Mouse (Mus musculus) intestine, embryonic 16.5 days (tissue): ENCODE results near the gene Elavl1. TPM values are rescaled to one million over a fixed set of nuclear protein-coding genes. Genes with fewer than 3 reads are reported as not detected.
"Not testable (repeated sequence)": the region's sequence is repeated elsewhere in the genome, so short reads cannot be mapped to it uniquely, and the experiment has no call there.

ENCODE experiments used
- ATAC-seq: fragments of 200-750 bp; cut with Nextera tagmentation; 2 replicates; pipeline ENCODE4 v1.8.0; 2017; ENCODE audit warnings: moderate TSS enrichment, moderate library complexity
- H3K27ac ChIP-seq: fragments of 300-500 bp; sonication (generic); 2 replicates; pipeline ENCODE4 v1.5.1; 2014; ENCODE audit warnings: mild to moderate bottlenecking, low read length
- H3K27me3 ChIP-seq: fragments of 300-500 bp; sonication (generic); replicated peaks from 2 replicates; pipeline ENCODE4 v1.6.1; 2014; ENCODE audit warnings: low read length, control low read depth, mixed read lengths; ENCODE audit not compliant: control insufficient read depth, insufficient read depth
- H3K36me3 ChIP-seq: fragments of 300-500 bp; sonication (generic); 2 replicates; pipeline ENCODE4 v1.6.1; 2014; ENCODE audit warnings: low read length, control low read depth; ENCODE audit not compliant: control insufficient read depth, insufficient read depth
- H3K4me1 ChIP-seq: fragments of 300-500 bp; sonication (generic); 2 replicates; pipeline ENCODE4 v1.6.1; 2014; ENCODE audit warnings: low read length, control low read depth, mixed read lengths; ENCODE audit not compliant: control insufficient read depth, insufficient read depth
- H3K4me2 ChIP-seq: fragments of 300-500 bp; sonication (generic); 2 replicates; pipeline ENCODE4 v1.6.1; 2014; ENCODE audit warnings: low read depth, low read length, control low read depth
- H3K4me3 ChIP-seq: fragments of 300-500 bp; sonication (generic); 2 replicates; pipeline ENCODE4 v1.5.1; 2014; ENCODE audit warnings: mild to moderate bottlenecking, low read length
- H3K9ac ChIP-seq: fragments of 300-500 bp; sonication (generic); 2 replicates; pipeline ENCODE4 v1.6.1; 2014; ENCODE audit warnings: low read depth, low read length
- H3K9me3 ChIP-seq: fragments of 300-500 bp; sonication (generic); 2 replicates; pipeline ENCODE4 v1.6.1; 2016; ENCODE audit warnings: low read length, control low read depth; ENCODE audit not compliant: control insufficient read depth
- WGBS: fragments of 180-500 bp; shearing (Covaris S2); extraction: QIAGEN DNeasy Blood & Tissue Kit; methylation state at CpG from one replicate; pipeline ENCODE4 v1.1.7; 2014; 5-methylcytosine and 5-hydroxymethylcytosine counted together
- polyA plus RNA-seq: library from polyadenylated mRNA; unstranded; fragments of >200 nt; fragmentation: Nextera tagmentation; extraction: Ambion mirVana; gene quantifications from 2 replicates; pipeline ENCODE4 v1.2.1, GENCODE M21; 2015

Gene Elavl1
- polyA plus RNA-seq, 1 experiment from 2014 or later: 177 TPM

DNA sequence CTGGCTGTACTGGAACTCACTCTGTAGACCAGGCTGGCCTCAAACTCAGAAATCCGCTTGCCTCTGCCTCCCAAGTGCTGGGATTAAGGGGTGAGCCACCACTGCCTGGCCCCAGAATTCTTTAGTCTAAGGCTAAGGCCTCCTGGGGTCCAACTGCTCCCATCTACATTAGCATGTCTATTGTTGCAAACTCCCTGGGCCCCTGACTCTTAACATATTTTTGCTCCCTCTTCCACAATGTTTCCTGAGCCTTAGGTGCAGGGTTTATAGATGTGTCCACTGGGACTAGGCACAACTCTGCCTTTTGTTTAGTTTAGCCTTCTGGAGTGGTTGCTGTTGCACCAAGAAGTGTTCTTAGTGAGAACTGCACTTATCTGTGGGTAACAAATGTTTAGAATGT, 29.3 kb upstream of the Elavl1 start:
- H3K36me3 ChIP-seq: peaks cover 6% of the 10 kb centered on the region
- no peak overlapping the region for H3K4me3 ChIP-seq
- no peaks in the 10 kb centered on the region for H3K27me3 ChIP-seq
- H3K9me3 ChIP-seq: no peaks in the 10 kb centered on the region
- H3K4me2 ChIP-seq: no peak overlapping the region
- no peak for ATAC-seq
- H3K4me1 ChIP-seq: no peaks in the 10 kb centered on the region
- WGBS: 89% methylated on average over 1 of the region's 1 CpGs
- H3K27ac ChIP-seq: no peak overlapping the region
- no peak overlapping the region for H3K9ac ChIP-seq

DNA sequence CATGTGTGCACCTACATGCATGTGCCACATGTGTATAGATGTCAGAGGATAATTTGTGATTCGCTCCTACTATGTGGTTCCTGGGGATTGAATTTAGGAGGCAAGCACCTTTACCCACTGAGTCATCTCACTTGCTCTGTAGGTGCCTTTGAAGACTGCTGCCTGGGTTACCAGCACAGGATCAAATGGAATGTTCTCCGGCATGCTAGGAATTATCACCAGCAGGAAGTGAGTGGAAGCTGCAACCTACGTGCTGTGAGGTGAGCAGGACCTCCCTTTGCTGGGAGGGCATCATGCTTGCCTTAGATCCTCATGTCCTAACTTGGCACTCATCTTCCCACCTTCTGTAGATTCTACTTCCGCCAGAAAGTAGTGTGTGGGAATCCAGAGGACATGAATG, 28.5 kb upstream of the Elavl1 start:
- Histone ChIP-seq H3K4me2 (no peak overlapping the region), H3K9me3 (no peaks in the 10 kb centered on the region), H3K27me3 (no peaks in the 10 kb centered on the region), H3K36me3 (peaks cover 6% of the 10 kb centered on the region), H3K27ac (no peak overlapping the region), H3K4me3 (no peak overlapping the region), H3K9ac (no peak overlapping the region), H3K4me1 (no peaks in the 10 kb centered on the region)
- ATAC-seq: no peak
- 80% methylated on average over 4 of the region's 4 CpGs for WGBS

- H3K4me3 ChIP-seq, H3K9ac ChIP-seq, H3K4me2 ChIP-seq, H3K4me1 ChIP-seq, H3K27me3 ChIP-seq, H3K27ac ChIP-seq, ATAC-seq, H3K36me3 ChIP-seq, H3K9me3 ChIP-seq: not testable (repeated sequence)
- 84% methylated on average over 6 of the region's 6 CpGs for WGBS
Measured at GRCm38 (mm10) chr8:4352562-4352961, 27.3 kb upstream of the Elavl1 start.

GRCm38 (mm10) chr8:4350618-4351017, 25.4 kb upstream of the Elavl1 start:
- H3K9ac ChIP-seq: peak overlapping the region; percentile 52

GRCm38 (mm10) chr8:4349335-4349734, 24.1 kb upstream of the Elavl1 start:
- ATAC-seq: peak; percentile 68
- Histone ChIP-seq H3K4me3 (peak overlapping the region; percentile 32), H3K4me1 (peaks cover 10% of the 10 kb centered on the region), H3K27ac (peak overlapping the region; percentile 85; the same call in 1 of the 2 replicates), H3K9ac (0 out of 2 replicates have a peak overlapping the region, but pooled peaks have one; percentile 5), H3K4me2 (peak overlapping the region; percentile 42), H3K27me3 (no peaks in the 10 kb centered on the region), H3K36me3 (peaks cover 6% of the 10 kb centered on the region), H3K9me3 (no peaks in the 10 kb centered on the region)
- 64% methylated on average over 1 of the region's 1 CpGs for WGBS

More at GRCm38 (mm10) chr8:4350618-4351017, 25.4 kb upstream of the Elavl1 start:
- Histone ChIP-seq H3K36me3 (peaks cover 6% of the 10 kb centered on the region), H3K27ac (peak overlapping the region; percentile 85), H3K27me3 (no peaks in the 10 kb centered on the region), H3K4me1 (peaks cover 10% of the 10 kb centered on the region), H3K9me3 (no peaks in the 10 kb centered on the region), H3K4me2 (peak overlapping the region; percentile 42), H3K4me3 (peak overlapping the region; percentile 32)
- peak; percentile 91 for ATAC-seq
- 70% methylated on average over 3 of the region's 3 CpGs for WGBS

DNA sequence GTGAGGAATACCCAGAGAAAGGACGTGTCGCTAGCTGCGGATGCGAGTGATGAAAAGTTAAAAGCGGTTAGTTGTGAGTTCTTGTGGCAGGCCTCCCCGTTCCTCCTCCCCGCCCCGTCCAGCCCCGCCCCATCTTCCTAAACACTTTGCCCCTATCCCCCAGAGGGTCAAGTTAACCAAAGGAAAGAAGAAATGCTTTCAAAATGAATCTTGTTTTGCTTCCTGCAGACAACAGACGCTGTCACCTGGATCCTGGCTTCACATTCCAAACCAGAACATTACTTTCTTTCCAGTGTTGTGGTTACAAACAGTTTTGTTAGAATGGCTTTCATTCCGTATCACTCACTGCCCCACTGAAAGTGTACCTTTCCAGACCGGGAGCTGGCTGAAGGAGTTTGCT, 23.1 kb upstream of the Elavl1 start:
- Histone ChIP-seq H3K27me3 (no peaks in the 10 kb centered on the region), H3K9ac (no peak overlapping the region), H3K4me2 (0 out of 2 replicates have a peak overlapping the region, but pooled peaks have one; percentile 25), H3K4me1 (peaks cover 10% of the 10 kb centered on the region), H3K4me3 (no peak overlapping the region), H3K9me3 (no peaks in the 10 kb centered on the region), H3K27ac (no peak overlapping the region), H3K36me3 (no peaks in the 10 kb centered on the region)
- 30% methylated on average over 12 of the region's 12 CpGs for WGBS
- no peak for ATAC-seq

GRCm38 (mm10) chr8:4347661-4348060, 22.4 kb upstream of the Elavl1 start:
- no peaks in the 10 kb centered on the region for H3K9me3 ChIP-seq
- 55% methylated on average over 7 of the region's 7 CpGs for WGBS
- 0 out of 2 replicates have a peak overlapping the region, but pooled peaks have one; percentile 25 for H3K4me2 ChIP-seq
- peaks cover 10% of the 10 kb centered on the region for H3K4me1 ChIP-seq
- no peaks in the 10 kb centered on the region for H3K27me3 ChIP-seq
- no peak overlapping the region for H3K27ac ChIP-seq
- no peak overlapping the region for H3K4me3 ChIP-seq
- ATAC-seq: no peak
- no peak overlapping the region for H3K9ac ChIP-seq
- H3K36me3 ChIP-seq: no peaks in the 10 kb centered on the region

DNA sequence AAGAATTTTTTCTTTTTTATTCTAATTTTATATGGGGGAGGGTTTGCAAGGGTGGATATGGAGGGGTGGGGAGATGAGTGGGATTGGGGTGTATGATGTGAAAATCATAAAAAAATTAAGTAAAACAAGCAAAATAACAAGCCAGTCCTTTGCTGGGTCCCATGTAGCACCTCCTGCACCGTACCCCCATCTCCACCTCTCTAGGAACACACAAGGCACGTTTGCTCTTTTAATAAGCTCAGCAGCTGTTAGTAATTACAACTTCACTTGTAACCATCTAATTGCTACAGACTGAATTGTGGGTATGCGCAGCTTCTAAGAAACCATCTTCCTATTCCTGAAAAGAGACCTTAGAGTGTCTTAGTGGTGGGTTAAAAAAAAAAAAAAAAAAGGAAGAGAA, 15.0 kb upstream of the Elavl1 start:
- no peak overlapping the region for H3K27ac ChIP-seq
- H3K36me3 ChIP-seq: 0 out of 2 replicates have a peak, but pooled peaks cover 3% of the 10 kb centered on the region
- no peaks in the 10 kb centered on the region for H3K27me3 ChIP-seq
- no peak overlapping the region for H3K4me2 ChIP-seq
- H3K4me3 ChIP-seq: no peak overlapping the region
- H3K9me3 ChIP-seq: no peaks in the 10 kb centered on the region
- 89% methylated on average over 3 of the region's 3 CpGs for WGBS
- no peak for ATAC-seq
- no peaks in the 10 kb centered on the region for H3K4me1 ChIP-seq
- H3K9ac ChIP-seq: no peak overlapping the region

- Histone ChIP-seq H3K4me3 (no peak overlapping the region), H3K9ac (no peak overlapping the region), H3K4me2 (no peak overlapping the region), H3K9me3 (no peaks in the 10 kb centered on the region), H3K27me3 (no peaks in the 10 kb centered on the region), H3K4me1 (no peaks in the 10 kb centered on the region), H3K27ac (no peak overlapping the region), H3K36me3 (peaks cover 8% of the 10 kb centered on the region; the same call in 1 of the 2 replicates)
- WGBS: 80% methylated on average over 2 of the region's 2 CpGs
- no peak for ATAC-seq
Measured at GRCm38 (mm10) chr8:4335678-4336077, 10.5 kb upstream of the Elavl1 start.

DNA sequence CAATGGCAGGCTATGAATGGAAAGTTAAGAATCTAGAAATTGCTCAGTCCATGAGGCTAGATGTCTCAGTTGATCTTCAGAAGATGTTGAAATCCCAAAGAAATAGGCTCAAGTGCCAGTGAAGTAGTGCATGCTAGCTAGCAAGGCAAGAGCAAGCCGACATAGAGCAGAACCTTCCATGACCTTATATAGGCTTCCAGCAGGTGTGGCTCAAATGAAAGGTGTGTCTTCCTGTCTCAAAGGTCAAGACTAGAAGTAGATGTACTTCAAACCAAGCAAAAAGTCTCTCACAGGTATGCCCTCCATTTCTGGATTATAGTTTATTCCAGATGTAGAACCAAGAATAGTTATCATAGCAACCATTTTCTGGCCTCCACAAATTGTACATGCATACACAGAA, 8.8 kb upstream of the Elavl1 start:
- Histone ChIP-seq H3K27me3 (no peaks in the 10 kb centered on the region), H3K27ac (no peak overlapping the region), H3K36me3 (peaks cover 11% of the 10 kb centered on the region), H3K9me3 (no peaks in the 10 kb centered on the region), H3K4me2 (no peak overlapping the region), H3K4me1 (no peaks in the 10 kb centered on the region), H3K4me3 (no peak overlapping the region), H3K9ac (no peak overlapping the region)
- 69% methylated on average over 1 of the region's 1 CpGs for WGBS
- ATAC-seq: peak; percentile 73
